Mouse (Mus musculus) megakaryocyte-erythroid progenitor cell, adult 5-6 weeks (primary cell): ENCODE measurements at regions not wholly inside any gene's neighbourhood (a gene's known extent, or its start where the extent isn't known, plus 50 kb on each side); places are given as distances from the start of the nearest gene placed in this dataset.

Source experiments
- ATAC-seq: replicated peaks from 2 replicates; pipeline ENCODE4 v1.8.0; 2016; ENCODE audit warnings: mild to moderate bottlenecking, inconsistent platforms; ENCODE audit not compliant: severe bottlenecking, poor library complexity, low FRiP score, low TSS enrichment

GRCm38 (mm10) chr1:35971435-35972189, 96.6 kb upstream of the Hs6st1 start:
- no peak for ATAC-seq

GRCm38 (mm10) chr1:35972190-35972584, 96.0 kb upstream of the Hs6st1 start:
- no peak for ATAC-seq

GRCm38 (mm10) chr1:35973386-35973785, 94.8 kb upstream of the Hs6st1 start:
- ATAC-seq, result no peak

- ATAC-seq, result peak; percentile 89
Observed at GRCm38 (mm10) chr1:35975611-35976208, 92.5 kb upstream of the Hs6st1 start.

- 0 out of 2 replicates have a peak, but pooled peaks have one; percentile 38 for ATAC-seq
Observed at GRCm38 (mm10) chr1:35976528-35976927, 91.7 kb upstream of the Hs6st1 start.

- ATAC-seq, result no peak
Observed at GRCm38 (mm10) chr1:35978116-35978515, 90.1 kb upstream of the Hs6st1 start.

GRCm38 (mm10) chr1:35978766-35979165, 89.4 kb upstream of the Hs6st1 start:
- no peak for ATAC-seq

- ATAC-seq, result no peak
Observed at GRCm38 (mm10) chr1:35981226-35981625, 87.0 kb upstream of the Hs6st1 start.

- no peak for ATAC-seq
Observed at GRCm38 (mm10) chr1:35983361-35983760, 84.8 kb upstream of the Hs6st1 start.

- no peak for ATAC-seq
Observed at GRCm38 (mm10) chr1:35985318-35985717, 82.9 kb upstream of the Hs6st1 start.

- ATAC-seq, result no peak
Observed at GRCm38 (mm10) chr1:35986666-35987065, 81.5 kb upstream of the Hs6st1 start.

GRCm38 (mm10) chr1:35992227-35992909, 75.8 kb upstream of the Hs6st1 start:
- no peak for ATAC-seq

- no peak for ATAC-seq
Observed at GRCm38 (mm10) chr1:35992937-35993336, 75.3 kb upstream of the Hs6st1 start.

GRCm38 (mm10) chr1:35995691-35996090, 72.5 kb upstream of the Hs6st1 start:
- no peak for ATAC-seq

GRCm38 (mm10) chr1:36001319-36001718, 66.9 kb upstream of the Hs6st1 start:
- no peak for ATAC-seq

GRCm38 (mm10) chr1:36001821-36002220, 66.4 kb upstream of the Hs6st1 start:
- ATAC-seq, result no peak

GRCm38 (mm10) chr1:36003592-36003991, 64.6 kb upstream of the Hs6st1 start:
- ATAC-seq, result no peak

- ATAC-seq, result no peak
Observed at GRCm38 (mm10) chr1:36008598-36008997, 59.6 kb upstream of the Hs6st1 start.

- ATAC-seq, result no peak
Observed at GRCm38 (mm10) chr1:36009010-36009619, 59.1 kb upstream of the Hs6st1 start.

- no peak for ATAC-seq
Observed at GRCm38 (mm10) chr1:36010151-36010550, 58.0 kb upstream of the Hs6st1 start.
